Mouse (Mus musculus) heart, postnatal 25 days (tissue): ENCODE data around the gene Angpt4. TPM values are rescaled to one million over a fixed set of nuclear protein-coding genes. Genes with fewer than 3 reads are reported as not detected.
A peak's percentile ranks its signal among the peaks of the same experiment; 100 is the strongest.

Experiments
- DNase-seq: peaks from one replicate; pipeline ENCODE4 v3.0.0; 2022; ENCODE audit warnings: low spot score
- intact Hi-C: fragments of 180-260 bp; cut with DNase I; formaldehyde crosslinking; loops from one replicate; pipeline ENCODE4 v1.15.1; 2025
- microRNA-seq: library from miRNA; unstranded; fragments of <30 nt; microRNA quantifications from one replicate; pipeline ENCODE4 v1.2.0, GENCODE M21; 2022
- total RNA-seq, 2 experiments: library from RNA; stranded (reverse); gene quantifications; 2 replicates each; pipeline ENCODE4 v1.2.3; 2021

The Angpt4 gene
- total RNA-seq, 2 experiments from 2014 or later, result 0.13 to 0.39 TPM

GRCm38 (mm10) chr2:151977689-151978440, 66.9 kb downstream of the Angpt4 start:
- DNase-seq, result no peak
- intact Hi-C loops, result loop anchor here (10.0 kb wide), 1 partner anchor 233 kb away; the partner anchor contains the start of gene Psmf1

DNA sequence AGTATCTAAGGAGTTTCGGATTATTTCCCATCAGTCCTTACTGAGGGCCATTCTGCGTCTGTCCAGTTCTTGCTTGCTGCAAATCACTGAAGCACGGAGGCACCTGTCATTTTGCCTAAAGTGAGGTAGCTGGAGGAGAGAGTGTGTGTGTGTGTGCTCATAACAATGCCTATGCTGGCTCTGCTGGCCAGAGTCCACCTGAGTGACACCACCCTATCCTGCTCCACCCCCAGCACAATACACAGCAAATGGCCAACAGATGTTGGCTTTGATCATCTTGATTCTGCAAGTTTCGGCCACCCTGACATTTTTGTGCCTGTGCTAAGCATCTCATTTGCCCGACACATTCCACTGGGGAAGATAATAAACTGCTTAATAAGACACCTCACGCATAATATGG, 67.5 kb downstream of the Angpt4 start:
- intact Hi-C loops, result loop anchor here (10.0 kb wide), 1 partner anchor 234 kb away; the partner anchor contains the start of gene Psmf1
- DNase-seq, result no peak

DNA sequence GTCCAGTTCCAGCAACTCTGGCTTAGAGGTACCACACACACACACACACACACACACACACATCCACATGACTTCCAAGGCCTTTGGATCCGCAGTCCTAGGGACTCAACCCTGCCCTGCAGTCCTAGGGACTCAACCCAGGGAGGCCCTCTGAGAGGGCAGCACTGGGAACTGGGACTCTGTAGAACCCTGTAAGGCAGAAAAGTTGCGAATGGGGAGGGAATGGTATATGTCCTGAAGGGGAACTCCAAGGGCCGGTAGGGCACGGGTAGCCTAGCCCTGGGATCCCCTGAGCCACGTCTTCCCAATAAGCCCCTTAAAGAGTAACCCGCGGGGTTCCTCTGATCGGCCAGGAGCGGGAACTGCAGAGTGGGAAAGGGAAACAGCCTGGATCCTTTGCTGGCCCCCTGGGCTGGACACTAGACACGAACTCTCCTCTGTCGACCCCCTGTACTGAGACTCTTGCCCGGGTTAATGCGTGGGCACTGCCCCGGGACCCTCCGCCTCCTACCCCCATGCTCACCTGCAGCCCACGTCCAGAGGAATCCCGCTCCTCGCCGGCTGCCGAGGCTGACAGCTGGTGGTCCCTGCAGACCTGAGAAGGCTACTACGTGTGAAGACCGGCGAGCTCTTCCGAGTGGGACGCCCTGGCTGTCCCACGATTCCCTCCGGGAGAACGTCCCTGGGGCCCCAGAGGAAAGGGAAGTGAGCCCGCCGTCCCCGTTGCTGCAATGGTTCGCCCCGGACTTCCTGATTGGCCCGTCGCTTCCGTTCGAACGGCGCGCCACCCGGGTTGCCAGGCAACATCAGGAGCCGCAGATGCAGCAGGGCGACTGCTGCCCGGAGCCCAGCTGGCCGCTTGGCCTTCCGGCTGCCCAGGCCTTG, 68.7 kb downstream of the Angpt4 start, which contains the start of gene Fam110a:
Gene Fam110a (minus strand): TSS at position 750 of the 885 bp plus-strand sequence.
- intact Hi-C loops, result loop anchor here (10.0 kb wide), 1 partner anchor 235 kb away; the partner anchor contains the start of gene Psmf1

GRCm38 (mm10) chr2:151980355-151980693, 69.3 kb downstream of the Angpt4 start:
- DNase-seq, result no peak
- intact Hi-C loops, result no loop called here

More for the DNA sequence above, 68.7 kb downstream of the Angpt4 start, which contains the start of gene Fam110a:
- peak; percentile 88 for DNase-seq

- DNase-seq, result no peak
- intact Hi-C loops, result no loop called here
Observed at GRCm38 (mm10) chr2:151981268-151981667, 70.3 kb downstream of the Angpt4 start.

DNA sequence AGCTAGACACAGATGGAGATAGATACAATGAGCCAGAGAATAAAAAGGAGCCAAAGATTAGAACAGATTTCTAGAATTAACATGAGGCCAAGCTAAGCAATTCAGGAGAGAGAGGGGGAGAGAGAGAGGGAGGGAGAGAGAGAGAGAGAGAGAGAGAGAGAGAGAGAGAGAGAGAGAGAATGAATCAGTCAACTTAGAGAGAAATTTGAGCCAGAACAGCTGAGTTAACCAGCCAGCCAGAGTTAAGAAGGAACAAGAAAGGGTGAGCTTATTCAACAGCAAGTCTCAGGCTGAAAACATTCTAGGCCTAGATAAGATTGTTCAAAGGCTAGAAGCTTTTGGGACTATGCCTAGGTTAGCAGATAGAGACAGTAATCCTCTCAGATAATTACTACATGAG, 71.5 kb downstream of the Angpt4 start:
- no peak for DNase-seq
- intact Hi-C loops, result no loop called here

GRCm38 (mm10) chr2:151984019-151984418, 73.0 kb downstream of the Angpt4 start:
- intact Hi-C loops, result no loop called here
- DNase-seq, result no peak

- intact Hi-C loops, result no loop called here
- DNase-seq, result no peak
Observed at GRCm38 (mm10) chr2:151985426-151986172, 74.6 kb downstream of the Angpt4 start.

- no peak for DNase-seq
- intact Hi-C loops, result no loop called here
Observed at GRCm38 (mm10) chr2:151986958-151987357, 75.9 kb downstream of the Angpt4 start.

DNA sequence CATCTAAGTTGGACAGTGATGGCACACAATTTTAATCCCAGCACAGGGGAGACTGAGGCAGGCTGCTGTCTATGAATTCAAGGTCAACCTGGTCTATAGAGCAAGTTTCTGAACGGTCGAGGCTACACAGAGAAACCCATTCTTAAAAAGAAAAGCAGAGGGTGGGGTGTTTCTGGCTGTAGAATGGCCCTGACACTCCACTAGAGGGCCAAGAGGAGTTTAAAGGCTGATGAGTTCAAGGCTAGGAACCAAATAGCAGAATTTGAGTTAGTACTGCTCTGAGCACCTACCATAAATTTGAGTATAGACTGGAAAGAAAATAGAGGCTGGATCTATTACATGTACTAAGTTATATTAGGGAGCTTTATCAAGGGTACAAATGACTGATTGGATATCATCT, 78.0 kb downstream of the Angpt4 start:
- no peak for DNase-seq
- intact Hi-C loops, result no loop called here

GRCm38 (mm10) chr2:151990985-151991394, 80.0 kb downstream of the Angpt4 start:
- DNase-seq, result no peak
- intact Hi-C loops, result no loop called here

DNA sequence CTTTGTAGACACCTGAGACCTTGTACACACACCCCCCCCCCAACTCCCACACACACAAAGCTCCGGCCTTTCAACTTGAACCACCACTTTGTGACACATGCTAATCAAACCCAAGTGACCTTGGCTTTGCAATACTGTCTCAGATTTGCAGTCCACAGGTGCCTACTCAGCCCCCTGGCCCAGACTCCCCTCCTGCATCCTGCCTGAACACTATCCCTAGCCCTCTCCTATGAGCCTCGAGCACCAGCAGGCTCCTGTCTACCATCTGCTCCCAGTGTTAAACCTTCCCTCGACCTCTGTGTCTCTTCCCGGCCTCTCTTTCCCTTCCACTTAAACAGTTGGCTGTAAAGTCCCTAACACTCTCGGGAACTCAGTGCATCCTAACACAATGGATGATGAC, 80.4 kb downstream of the Angpt4 start:
- intact Hi-C loops, result no loop called here
- no peak for DNase-seq

- DNase-seq, result no peak
Observed at GRCm38 (mm10) chr2:151994350-151995122, 83.5 kb downstream of the Angpt4 start.

More at GRCm38 (mm10) chr2:151994350-151995122, 83.5 kb downstream of the Angpt4 start:
- intact Hi-C loops, result loop anchor here (1.0 to 2.0 kb wide), 3 partner anchors 53 to 118 kb away; no protein-coding TSS in a partner anchor

Small RNA genes lying within 50 kb of the gene (microRNA-seq; reads per million reads assigned to microRNA genes)
- not detected for gene Mir1953

Other genes starting within 250 kb of the Angpt4 start
- gene Rad21l, start 242.7 kb upstream of the Angpt4 start, total RNA-seq, result not detected
- 1 to 10 TPM; 5.3 to 5.7 TPM for gene Tmem74b, start 209.2 kb upstream of the Angpt4 start, total RNA-seq
- gene Psmf1, start 167.0 kb upstream of the Angpt4 start, total RNA-seq, result 10 to 100 TPM; 23.0 to 24.0 TPM
- gene Rspo4, start 68.3 kb upstream of the Angpt4 start, total RNA-seq, result not detected
- 1 to 10 TPM; 4.5 to 4.7 TPM for gene Fam110a, start 69.0 kb downstream of the Angpt4 start, total RNA-seq
- 1 to 10 TPM; 1.8 to 1.9 TPM for gene Slc52a3, start 85.3 kb downstream of the Angpt4 start, total RNA-seq
- gene Scrt2, start 170.3 kb downstream of the Angpt4 start, total RNA-seq, result not detected
- gene Srxn1, start 194.3 kb downstream of the Angpt4 start, total RNA-seq, result 10 to 100 TPM; 14.8 to 15.2 TPM
- 10 to 100 TPM; 24.3 to 34.0 TPM for gene Tcf15, start 232.4 kb downstream of the Angpt4 start, total RNA-seq